Mouse (Mus musculus): ENCODE results near the gene Kifc3. TPM values are rescaled to one million over a fixed set of nuclear protein-coding genes. Genes with fewer than 3 reads are reported as not detected.

Gene Kifc3
- polyA plus RNA-seq, 1 experiment from 2014 or later: 5.3 TPM

DNA sequence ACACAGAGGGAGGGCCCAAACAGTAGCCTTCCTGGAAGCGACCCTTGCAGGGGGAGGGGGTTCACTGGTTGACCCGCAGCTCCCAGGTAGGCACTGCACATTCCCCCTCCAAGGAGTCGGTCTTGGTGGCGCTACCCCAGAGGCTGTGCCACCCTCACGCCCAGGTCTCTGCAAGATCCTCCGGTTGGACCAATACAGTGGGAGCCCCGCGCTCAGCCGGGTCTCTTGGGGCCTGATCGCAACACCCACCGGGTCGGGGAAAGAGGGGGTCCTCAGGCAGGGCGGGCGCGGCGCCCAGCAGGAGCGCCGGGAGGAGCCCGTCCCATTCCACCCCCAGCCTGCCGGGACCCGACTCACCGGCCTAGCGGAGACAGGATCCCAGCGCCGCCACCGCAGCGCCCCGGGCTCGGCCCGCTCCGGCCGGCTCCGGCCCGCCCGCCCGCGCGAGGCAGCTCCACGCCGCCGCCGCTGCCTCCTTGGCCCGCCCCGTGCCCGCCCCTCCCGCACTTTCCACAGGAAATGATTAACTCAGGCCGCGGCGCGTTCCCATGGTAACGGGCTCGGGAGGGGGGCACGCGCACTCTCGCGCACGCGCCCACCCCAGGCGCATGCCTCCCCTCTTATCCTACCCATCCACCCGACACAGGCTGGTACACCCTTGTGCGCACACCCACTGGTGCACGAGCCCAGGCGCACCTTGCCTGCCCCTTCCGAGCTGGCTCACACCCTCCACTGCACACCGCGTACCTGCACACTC is 60.4 kb downstream of the Kifc3 start:
- peaks cover 24% of the 10 kb centered on the region for H3K4me1 ChIP-seq (replicated peaks)
- H3K9me3 ChIP-seq (replicated peaks): no peaks in the 10 kb centered on the region
- 2% methylated on average over 65 of the region's 66 CpGs for WGBS (ENCODE audit: insufficient replicate concordance)
- H3K27me3 ChIP-seq: peaks cover 73% of the 10 kb centered on the region
- H3K27ac ChIP-seq (replicated peaks): 0 out of 2 replicates have a peak overlapping the region, but pooled peaks have one; percentile 24
- peak overlapping the region; percentile 66 for H3K4me2 ChIP-seq
- ATAC-seq (ENCODE audit: insufficient read depth): peak; percentile 19; the same call in 1 of the 2 replicates
- peak overlapping the region; percentile 39; the same call in 1 of the 2 replicates for H3K9ac ChIP-seq
- H3K36me3 ChIP-seq (replicated peaks): no peaks in the 10 kb centered on the region
- H3K4me3 ChIP-seq (replicated peaks): peak overlapping the region; percentile 56

DNA sequence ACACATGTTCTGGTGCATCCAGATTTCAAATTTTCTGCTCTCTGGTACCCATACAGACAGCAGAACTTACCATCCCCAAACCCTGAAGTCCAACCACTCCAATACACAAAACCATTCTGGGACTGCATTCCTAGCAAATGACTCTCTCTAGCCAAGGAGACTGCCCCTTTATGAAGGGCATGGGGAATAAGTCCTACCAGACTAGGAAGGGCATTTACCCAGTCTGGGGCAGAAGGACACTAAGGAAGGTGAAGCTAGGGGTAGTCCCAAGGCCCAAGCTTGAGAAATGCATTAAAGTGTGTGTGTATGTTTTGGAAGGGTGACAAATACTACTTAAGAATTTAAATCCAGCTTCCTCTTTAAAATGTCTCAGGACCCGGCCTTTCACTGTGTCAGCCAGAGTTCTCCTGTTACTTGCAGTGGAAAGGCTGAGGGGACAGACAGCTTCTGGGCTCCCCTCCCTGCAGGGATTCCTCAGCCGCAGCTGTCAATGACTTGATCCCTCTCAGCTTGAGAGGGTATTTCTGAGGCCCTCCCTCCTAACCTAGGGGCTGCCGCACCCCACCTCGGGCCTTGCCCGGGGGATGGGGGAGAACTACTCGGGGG is 61.0 kb downstream of the Kifc3 start:
- ATAC-seq (ENCODE audit: insufficient read depth): no peak
- Histone ChIP-seq H3K36me3 (replicated peaks) (no peaks in the 10 kb centered on the region), H3K4me3 (replicated peaks) (peak overlapping the region; percentile 56), H3K9ac (peak overlapping the region; percentile 39; the same call in 1 of the 2 replicates), H3K27me3 (peaks cover 80% of the 10 kb centered on the region), H3K4me2 (peak overlapping the region; percentile 66), H3K4me1 (replicated peaks) (peaks cover 24% of the 10 kb centered on the region), H3K9me3 (replicated peaks) (no peaks in the 10 kb centered on the region), H3K27ac (replicated peaks) (no peak overlapping the region)
- WGBS (ENCODE audit: insufficient replicate concordance): 3% methylated on average over 6 of the region's 6 CpGs

DNA sequence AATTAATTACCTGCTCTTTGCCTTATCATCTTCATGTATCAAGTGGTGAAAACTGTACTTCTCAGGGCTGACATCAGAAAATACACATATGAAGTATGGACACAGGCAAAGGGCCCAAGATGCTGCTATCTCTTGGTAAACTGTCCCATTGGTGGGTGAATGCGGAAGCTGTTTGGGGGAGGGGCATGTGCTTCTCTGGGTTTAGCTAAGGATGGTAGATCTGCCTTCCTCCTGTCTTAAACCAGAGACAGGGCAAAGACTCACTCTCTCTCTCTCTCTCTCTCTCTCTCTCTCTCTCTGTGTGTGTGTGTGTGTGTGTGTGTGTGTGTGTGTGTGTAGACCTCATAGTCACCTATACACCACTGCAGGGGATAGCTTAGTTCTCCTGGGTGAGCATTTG is 61.6 kb downstream of the Kifc3 start:
- Histone ChIP-seq H3K4me2 (peak overlapping the region; percentile 66), H3K36me3 (replicated peaks) (no peaks in the 10 kb centered on the region), H3K9me3 (replicated peaks) (no peaks in the 10 kb centered on the region), H3K4me3 (replicated peaks) (no peak overlapping the region), H3K9ac (no peak overlapping the region), H3K4me1 (replicated peaks) (peaks cover 24% of the 10 kb centered on the region), H3K27me3 (peaks cover 85% of the 10 kb centered on the region), H3K27ac (replicated peaks) (no peak overlapping the region)
- WGBS (ENCODE audit: insufficient replicate concordance): 36% methylated on average over 1 of the region's 1 CpGs
- no peak for ATAC-seq (ENCODE audit: insufficient read depth)

DNA sequence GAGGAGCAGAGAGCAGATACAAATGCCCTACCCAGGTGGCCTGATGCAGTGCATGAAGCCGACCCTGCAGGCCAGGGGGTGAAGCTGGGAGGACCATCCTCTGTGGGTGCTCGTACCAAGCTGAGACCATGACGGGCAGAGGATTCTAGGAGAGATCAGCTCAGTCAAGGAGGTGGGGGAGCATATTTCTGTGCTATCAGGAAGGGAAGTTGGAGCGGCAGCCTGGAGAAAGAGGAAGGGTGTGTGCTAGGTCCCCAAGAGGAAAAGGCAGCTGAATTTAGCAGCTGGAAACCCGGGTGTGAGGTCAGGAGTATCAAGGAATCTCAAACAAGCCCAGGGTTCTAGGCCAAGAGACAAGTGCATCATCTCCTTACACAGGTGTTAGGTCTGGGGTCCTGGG is 62.1 kb downstream of the Kifc3 start:
- no peak for ATAC-seq (ENCODE audit: insufficient read depth)
- H3K27me3 ChIP-seq: peaks cover 85% of the 10 kb centered on the region
- WGBS (ENCODE audit: insufficient replicate concordance): 21% methylated on average over 5 of the region's 5 CpGs
- no peak overlapping the region for H3K27ac ChIP-seq (replicated peaks)
- H3K4me1 ChIP-seq (replicated peaks): peaks cover 24% of the 10 kb centered on the region
- H3K4me2 ChIP-seq: peak overlapping the region; percentile 66; the same call in 1 of the 2 replicates
- H3K4me3 ChIP-seq (replicated peaks): no peak overlapping the region
- no peaks in the 10 kb centered on the region for H3K36me3 ChIP-seq (replicated peaks)
- no peak overlapping the region for H3K9ac ChIP-seq
- H3K9me3 ChIP-seq (replicated peaks): no peaks in the 10 kb centered on the region

DNA sequence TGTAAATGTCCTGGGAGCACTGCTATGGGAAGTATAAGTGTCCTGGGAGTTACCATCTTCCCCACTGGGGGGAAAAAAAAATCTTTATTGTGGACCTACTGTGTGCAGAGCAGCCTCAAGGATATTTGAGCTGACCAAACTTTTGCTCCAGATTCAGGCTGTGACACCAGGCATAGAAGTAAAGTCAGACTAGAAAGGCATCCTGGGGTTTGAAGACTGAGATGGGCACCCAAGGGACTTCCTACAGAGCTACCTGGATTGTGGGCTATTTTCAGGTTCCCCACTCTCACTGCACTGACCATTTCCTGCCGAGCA is 63.6 kb downstream of the Kifc3 start:
- no peak overlapping the region for H3K27ac ChIP-seq (replicated peaks)
- H3K9me3 ChIP-seq (replicated peaks): no peaks in the 10 kb centered on the region
- H3K4me2 ChIP-seq: peak overlapping the region; percentile 52
- H3K4me3 ChIP-seq (replicated peaks): no peak overlapping the region
- peaks cover 78% of the 10 kb centered on the region for H3K27me3 ChIP-seq
- no peaks in the 10 kb centered on the region for H3K36me3 ChIP-seq (replicated peaks)
- 20% methylated on average over 1 of the region's 1 CpGs for whole genome bisulfite sequencing (ENCODE audit: insufficient replicate concordance)
- no peak for ATAC-seq (ENCODE audit: insufficient read depth)
- H3K4me1 ChIP-seq (replicated peaks): peaks cover 24% of the 10 kb centered on the region
- no peak overlapping the region for H3K9ac ChIP-seq

DNA sequence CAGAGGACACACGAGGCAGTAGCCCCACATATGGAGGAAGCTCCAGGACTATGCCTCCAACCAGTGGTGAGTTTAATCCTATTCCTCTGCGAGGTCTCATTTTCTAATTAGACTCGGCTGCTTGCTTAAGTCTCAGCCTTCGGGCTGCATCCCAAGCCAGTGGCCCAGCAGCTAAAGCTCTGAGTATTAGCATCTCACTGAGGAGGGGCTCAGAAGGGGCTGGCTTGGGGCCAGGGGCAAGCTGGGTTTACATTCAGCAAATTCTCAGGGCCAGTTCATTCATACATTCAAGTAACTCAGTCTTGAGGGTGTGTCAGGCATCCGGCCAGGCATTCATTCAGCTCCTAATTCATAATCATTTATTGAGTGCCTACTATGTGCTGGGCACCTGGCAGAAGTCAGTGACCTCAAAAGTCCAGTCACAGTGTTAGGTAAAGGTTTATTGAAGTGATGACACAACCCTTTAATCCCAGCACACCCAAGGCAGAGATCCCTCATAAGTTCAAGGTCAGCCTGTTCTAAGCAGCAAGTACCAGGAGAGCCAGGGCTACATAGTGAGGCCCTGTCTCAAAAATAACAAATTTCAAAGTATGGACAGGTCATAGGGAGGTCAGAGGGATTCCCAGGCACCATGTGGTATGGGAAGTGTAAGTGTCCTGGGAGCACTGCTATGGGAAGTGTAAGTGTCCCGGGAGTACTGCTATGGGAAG is 64.1 kb downstream of the Kifc3 start:
- no peaks in the 10 kb centered on the region for H3K9me3 ChIP-seq (replicated peaks)
- H3K4me1 ChIP-seq (replicated peaks): peaks cover 22% of the 10 kb centered on the region
- no peaks in the 10 kb centered on the region for H3K36me3 ChIP-seq (replicated peaks)
- H3K4me3 ChIP-seq (replicated peaks): peak overlapping the region; percentile 41
- no peak overlapping the region for H3K9ac ChIP-seq
- H3K4me2 ChIP-seq: peak overlapping the region; percentile 52
- 29% methylated on average over 6 of the region's 6 CpGs for WGBS (ENCODE audit: insufficient replicate concordance)
- ATAC-seq (ENCODE audit: insufficient read depth): no peak
- no peak overlapping the region for H3K27ac ChIP-seq (replicated peaks)
- peaks cover 74% of the 10 kb centered on the region for H3K27me3 ChIP-seq

DNA sequence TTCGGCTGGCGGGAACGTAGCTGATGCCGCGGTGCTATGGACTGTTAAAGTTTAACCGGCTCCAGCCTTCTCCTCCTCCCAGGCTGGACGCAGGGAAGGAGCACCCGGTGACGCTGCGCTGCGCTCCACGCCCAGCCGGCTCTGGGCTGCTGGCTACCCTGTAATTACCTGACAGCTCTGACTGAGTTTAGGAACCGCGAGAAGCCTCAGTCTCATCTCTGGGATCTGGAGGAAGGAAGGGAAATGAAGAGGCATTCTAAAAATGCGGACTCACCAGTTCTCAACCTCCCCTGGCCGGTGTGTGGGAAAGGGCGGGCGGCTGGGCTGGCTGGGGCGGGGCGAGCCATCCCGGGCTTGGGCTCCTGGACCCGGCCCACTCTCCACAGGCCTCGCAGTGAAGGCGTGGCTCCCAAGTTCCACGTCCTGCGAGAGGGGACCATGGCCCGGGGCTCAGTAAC is 64.9 kb downstream of the Kifc3 start:
- Histone ChIP-seq H3K4me2 (peak overlapping the region; percentile 52), H3K27ac (replicated peaks) (0 out of 2 replicates have a peak overlapping the region, but pooled peaks have one; percentile 29), H3K4me3 (replicated peaks) (peak overlapping the region; percentile 41), H3K9ac (no peak overlapping the region), H3K9me3 (replicated peaks) (no peaks in the 10 kb centered on the region), H3K27me3 (peaks cover 66% of the 10 kb centered on the region), H3K36me3 (replicated peaks) (no peaks in the 10 kb centered on the region), H3K4me1 (replicated peaks) (peaks cover 18% of the 10 kb centered on the region)
- 6% methylated on average over 28 of the region's 28 CpGs for WGBS (ENCODE audit: insufficient replicate concordance)
- ATAC-seq (ENCODE audit: insufficient read depth): peak; percentile 64

DNA sequence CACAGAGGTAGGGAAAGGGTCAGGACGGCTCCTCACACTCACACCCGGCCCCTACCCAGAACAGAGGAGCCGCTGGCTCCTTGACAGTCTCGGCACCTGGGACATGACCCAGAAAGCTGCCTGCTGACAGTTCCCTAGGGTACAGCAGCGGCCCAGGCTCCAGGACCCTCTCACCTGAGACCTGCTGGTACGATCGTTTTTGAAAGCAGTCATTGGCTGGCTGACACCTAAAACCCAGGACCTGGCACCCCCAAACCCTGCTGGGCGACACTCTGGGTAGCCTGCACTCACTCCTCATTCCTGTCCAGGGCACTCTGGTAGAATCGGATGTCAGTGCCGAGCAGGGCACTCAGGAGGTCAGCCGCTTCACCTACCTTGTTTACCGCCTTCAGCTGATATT is 65.4 kb downstream of the Kifc3 start:
- no peak overlapping the region; the same call in 1 of the 2 replicates for H3K27ac ChIP-seq (replicated peaks)
- H3K4me2 ChIP-seq: peak overlapping the region; percentile 52
- no peaks in the 10 kb centered on the region for H3K36me3 ChIP-seq (replicated peaks)
- peaks cover 61% of the 10 kb centered on the region for H3K27me3 ChIP-seq
- peaks cover 15% of the 10 kb centered on the region for H3K4me1 ChIP-seq (replicated peaks)
- no peak overlapping the region; the same call in 1 of the 2 replicates for H3K9ac ChIP-seq
- peak overlapping the region; percentile 41 for H3K4me3 ChIP-seq (replicated peaks)
- no peak; the same call in 1 of the 2 replicates for ATAC-seq (ENCODE audit: insufficient read depth)
- H3K9me3 ChIP-seq (replicated peaks): no peaks in the 10 kb centered on the region
- WGBS (ENCODE audit: insufficient replicate concordance): 34% methylated on average over 12 of the region's 12 CpGs

DNA sequence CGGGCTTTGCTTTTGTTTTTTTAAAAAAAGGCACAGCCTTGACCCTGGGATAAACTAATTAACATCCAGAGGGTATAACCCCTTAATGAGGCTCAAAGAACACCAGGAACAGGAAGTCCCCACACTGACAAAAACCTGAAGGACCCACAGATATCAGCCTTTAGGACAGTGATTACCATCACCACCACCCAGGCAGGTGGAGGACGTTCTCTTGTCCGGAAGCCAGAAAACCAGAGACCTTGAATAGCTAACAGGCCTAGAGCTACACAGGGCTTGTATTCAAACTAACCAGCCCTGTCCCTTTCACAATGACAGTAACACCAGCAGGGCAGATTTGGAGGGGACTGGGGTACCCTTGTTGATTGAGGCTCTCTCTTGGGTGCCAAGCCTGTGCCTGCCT is 66.4 kb downstream of the Kifc3 start:
- WGBS (ENCODE audit: insufficient replicate concordance): 48% methylated on average over 3 of the region's 3 CpGs
- H3K27me3 ChIP-seq: peaks cover 51% of the 10 kb centered on the region
- H3K9ac ChIP-seq: no peak overlapping the region
- H3K4me3 ChIP-seq (replicated peaks): no peak overlapping the region
- peak overlapping the region; percentile 52; the same call in 1 of the 2 replicates for H3K4me2 ChIP-seq
- H3K9me3 ChIP-seq (replicated peaks): no peaks in the 10 kb centered on the region
- H3K36me3 ChIP-seq (replicated peaks): no peaks in the 10 kb centered on the region
- no peak for ATAC-seq (ENCODE audit: insufficient read depth)
- peaks cover 19% of the 10 kb centered on the region for H3K4me1 ChIP-seq (replicated peaks)
- no peak overlapping the region for H3K27ac ChIP-seq (replicated peaks)

DNA sequence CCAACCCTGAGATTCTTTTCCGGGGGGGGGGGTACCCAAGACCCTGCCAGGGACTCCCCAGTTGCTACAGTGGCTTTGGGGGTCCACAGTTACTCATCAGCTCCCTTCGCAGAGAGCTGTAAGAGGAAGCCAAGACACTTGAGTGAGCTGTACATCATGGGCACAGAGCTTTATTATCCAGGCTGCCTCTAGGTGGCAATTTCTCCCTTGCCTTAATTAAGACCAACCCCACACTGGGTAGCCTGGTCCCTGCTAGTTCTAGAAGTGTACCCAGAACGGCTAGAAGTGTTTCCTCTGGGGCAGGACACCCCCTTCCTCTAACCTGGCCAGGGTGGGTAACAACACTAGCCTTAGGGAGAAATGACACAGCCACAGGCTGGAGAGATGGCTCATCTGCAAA is 67.4 kb downstream of the Kifc3 start:
- H3K27me3 ChIP-seq: peaks cover 42% of the 10 kb centered on the region
- H3K4me2 ChIP-seq: no peak overlapping the region
- WGBS (ENCODE audit: insufficient replicate concordance): 35% methylated on average over 3 of the region's 3 CpGs
- ATAC-seq (ENCODE audit: insufficient read depth): no peak
- no peaks in the 10 kb centered on the region for H3K36me3 ChIP-seq (replicated peaks)
- no peak overlapping the region for H3K4me3 ChIP-seq (replicated peaks)
- no peak overlapping the region for H3K27ac ChIP-seq (replicated peaks)
- H3K9ac ChIP-seq: no peak overlapping the region
- H3K9me3 ChIP-seq (replicated peaks): no peaks in the 10 kb centered on the region
- peaks cover 14% of the 10 kb centered on the region for H3K4me1 ChIP-seq (replicated peaks)

DNA sequence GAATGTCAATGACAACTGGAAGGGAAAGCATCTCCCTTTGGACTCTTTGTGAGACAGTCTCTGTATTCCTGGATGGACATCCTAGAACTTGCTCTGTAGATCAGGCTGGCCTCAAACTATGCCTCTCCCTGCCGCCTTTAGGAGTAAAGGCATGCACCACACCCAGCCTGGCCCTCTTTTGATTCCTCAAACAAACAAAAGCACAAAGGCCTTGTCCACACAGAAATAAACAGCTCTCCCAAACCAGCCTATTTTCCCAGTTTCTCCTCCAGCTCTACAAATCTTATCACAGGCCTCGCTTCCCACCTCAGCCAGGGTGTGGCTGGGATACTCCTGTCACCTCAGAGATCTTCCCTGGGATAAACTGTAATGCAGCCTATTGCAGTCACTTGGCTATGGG is 68.4 kb downstream of the Kifc3 start:
- H3K27ac ChIP-seq (replicated peaks): no peak overlapping the region
- H3K4me2 ChIP-seq: no peak overlapping the region
- H3K4me3 ChIP-seq (replicated peaks): no peak overlapping the region
- H3K4me1 ChIP-seq (replicated peaks): peaks cover 7% of the 10 kb centered on the region
- H3K27me3 ChIP-seq: peaks cover 31% of the 10 kb centered on the region
- 60% methylated on average over 2 of the region's 2 CpGs for WGBS (ENCODE audit: insufficient replicate concordance)
- no peak overlapping the region for H3K9ac ChIP-seq
- no peaks in the 10 kb centered on the region for H3K9me3 ChIP-seq (replicated peaks)
- no peak for ATAC-seq (ENCODE audit: insufficient read depth)
- H3K36me3 ChIP-seq (replicated peaks): no peaks in the 10 kb centered on the region
